Mouse (Mus musculus): Measurements from ENCODE around the gene Zdhhc1. TPM values are rescaled to one million over a fixed set of nuclear protein-coding genes. Genes with fewer than 3 reads are reported as not detected.

Zdhhc1 gene
- polyA plus RNA-seq, 1 experiment from 2014 or later = 33.3 TPM

GRCm38 (mm10) chr8:105454088-105454487, 42.6 kb downstream of the Zdhhc1 start:
- Histone ChIP-seq H3K27me3 (replicated peaks; ENCODE audit: control insufficient read depth, insufficient read depth, low read length) (no peaks in the 10 kb centered on the region), H3K9ac (replicated peaks; ENCODE audit: low read depth, low read length) (no peak overlapping the region), H3K27ac (ENCODE audit: low read length) (no peak overlapping the region), H3K36me3 (ENCODE audit: control insufficient read depth, insufficient read depth) (no peaks in the 10 kb centered on the region), H3K4me1 (replicated peaks; ENCODE audit: control insufficient read depth, insufficient read depth, low read length) (peaks cover 9% of the 10 kb centered on the region), H3K4me2 (ENCODE audit: low read length) (no peak overlapping the region), H3K4me3 (replicated peaks; ENCODE audit: low read length) (no peak overlapping the region), H3K9me3 (ENCODE audit: control insufficient read depth, low read length) (no peaks in the 10 kb centered on the region)
- no peak for ATAC-seq
- WGBS = 61% methylated on average over 5 of the region's 5 CpGs

- Histone ChIP-seq H3K9ac (replicated peaks; ENCODE audit: low read depth, low read length) (no peak overlapping the region), H3K4me3 (replicated peaks; ENCODE audit: low read length) (no peak overlapping the region), H3K27ac (ENCODE audit: low read length) (no peak overlapping the region), H3K36me3 (ENCODE audit: control insufficient read depth, insufficient read depth) (no peaks in the 10 kb centered on the region), H3K27me3 (replicated peaks; ENCODE audit: control insufficient read depth, insufficient read depth, low read length) (no peaks in the 10 kb centered on the region), H3K9me3 (ENCODE audit: control insufficient read depth, low read length) (no peaks in the 10 kb centered on the region), H3K4me1 (replicated peaks; ENCODE audit: control insufficient read depth, insufficient read depth, low read length) (peaks cover 9% of the 10 kb centered on the region), H3K4me2 (ENCODE audit: low read length) (no peak overlapping the region)
- 83% methylated on average over 5 of the region's 5 CpGs for WGBS
- no peak for ATAC-seq
Measured at GRCm38 (mm10) chr8:105453296-105453695, 43.4 kb downstream of the Zdhhc1 start.

GRCm38 (mm10) chr8:105451903-105452603, 44.6 kb downstream of the Zdhhc1 start:
- H3K9ac ChIP-seq (replicated peaks; ENCODE audit: low read depth, low read length) = no peak overlapping the region
- no peak overlapping the region for H3K4me3 ChIP-seq (replicated peaks; ENCODE audit: low read length)
- 43% methylated on average over 15 of the region's 15 CpGs for WGBS
- H3K9me3 ChIP-seq (ENCODE audit: control insufficient read depth, low read length) = no peaks in the 10 kb centered on the region
- no peaks in the 10 kb centered on the region for H3K36me3 ChIP-seq (ENCODE audit: control insufficient read depth, insufficient read depth)
- no peaks in the 10 kb centered on the region for H3K27me3 ChIP-seq (replicated peaks; ENCODE audit: control insufficient read depth, insufficient read depth, low read length)
- ATAC-seq = no peak
- peaks cover 9% of the 10 kb centered on the region for H3K4me1 ChIP-seq (replicated peaks; ENCODE audit: control insufficient read depth, insufficient read depth, low read length)
- no peak overlapping the region for H3K4me2 ChIP-seq (ENCODE audit: low read length)
- H3K27ac ChIP-seq (ENCODE audit: low read length) = no peak overlapping the region

- Histone ChIP-seq H3K36me3 (ENCODE audit: control insufficient read depth, insufficient read depth) (no peaks in the 10 kb centered on the region), H3K4me3 (replicated peaks; ENCODE audit: low read length) (no peak overlapping the region), H3K9ac (replicated peaks; ENCODE audit: low read depth, low read length) (no peak overlapping the region), H3K9me3 (ENCODE audit: control insufficient read depth, low read length) (no peaks in the 10 kb centered on the region), H3K4me1 (replicated peaks; ENCODE audit: control insufficient read depth, insufficient read depth, low read length) (peaks cover 12% of the 10 kb centered on the region), H3K27me3 (replicated peaks; ENCODE audit: control insufficient read depth, insufficient read depth, low read length) (no peaks in the 10 kb centered on the region), H3K4me2 (ENCODE audit: low read length) (no peak overlapping the region), H3K27ac (ENCODE audit: low read length) (no peak overlapping the region)
- WGBS = 18% methylated on average over 1 of the region's 1 CpGs
- no peak for ATAC-seq
Measured at GRCm38 (mm10) chr8:105450977-105451376, 45.7 kb downstream of the Zdhhc1 start.

- no peak for ATAC-seq
- no peak overlapping the region for H3K27ac ChIP-seq (ENCODE audit: low read length)
- H3K27me3 ChIP-seq (replicated peaks; ENCODE audit: control insufficient read depth, insufficient read depth, low read length) = no peaks in the 10 kb centered on the region
- no peaks in the 10 kb centered on the region for H3K9me3 ChIP-seq (ENCODE audit: control insufficient read depth, low read length)
- peaks cover 18% of the 10 kb centered on the region for H3K4me1 ChIP-seq (replicated peaks; ENCODE audit: control insufficient read depth, insufficient read depth, low read length)
- 90% methylated on average over 5 of the region's 5 CpGs for WGBS
- H3K4me3 ChIP-seq (replicated peaks; ENCODE audit: low read length) = no peak overlapping the region
- no peaks in the 10 kb centered on the region for H3K36me3 ChIP-seq (ENCODE audit: control insufficient read depth, insufficient read depth)
- no peak overlapping the region for H3K9ac ChIP-seq (replicated peaks; ENCODE audit: low read depth, low read length)
- no peak overlapping the region for H3K4me2 ChIP-seq (ENCODE audit: low read length)
Measured at GRCm38 (mm10) chr8:105448596-105448995, 48.1 kb downstream of the Zdhhc1 start.

- H3K4me1 ChIP-seq (replicated peaks; ENCODE audit: control insufficient read depth, insufficient read depth, low read length) = peaks cover 18% of the 10 kb centered on the region
- no peak overlapping the region for H3K9ac ChIP-seq (replicated peaks; ENCODE audit: low read depth, low read length)
- no peak overlapping the region for H3K27ac ChIP-seq (ENCODE audit: low read length)
- H3K4me3 ChIP-seq (replicated peaks; ENCODE audit: low read length) = no peak overlapping the region
- no peaks in the 10 kb centered on the region for H3K27me3 ChIP-seq (replicated peaks; ENCODE audit: control insufficient read depth, insufficient read depth, low read length)
- ATAC-seq = no peak
- no peak overlapping the region for H3K4me2 ChIP-seq (ENCODE audit: low read length)
- H3K9me3 ChIP-seq (ENCODE audit: control insufficient read depth, low read length) = no peaks in the 10 kb centered on the region
- WGBS = 95% methylated on average over 3 of the region's 3 CpGs
- H3K36me3 ChIP-seq (ENCODE audit: control insufficient read depth, insufficient read depth) = no peaks in the 10 kb centered on the region
Measured at GRCm38 (mm10) chr8:105448188-105448587, 48.5 kb downstream of the Zdhhc1 start.

- no peak for ATAC-seq
- no peaks in the 10 kb centered on the region for H3K9me3 ChIP-seq (ENCODE audit: control insufficient read depth, low read length)
- no peaks in the 10 kb centered on the region for H3K36me3 ChIP-seq (ENCODE audit: control insufficient read depth, insufficient read depth)
- H3K27ac ChIP-seq (ENCODE audit: low read length) = no peak overlapping the region
- H3K4me2 ChIP-seq (ENCODE audit: low read length) = peak overlapping the region; percentile 34
- peaks cover 9% of the 10 kb centered on the region for H3K4me1 ChIP-seq (replicated peaks; ENCODE audit: control insufficient read depth, insufficient read depth, low read length)
- WGBS = 8% methylated on average over 4 of the region's 4 CpGs
- no peak overlapping the region for H3K4me3 ChIP-seq (replicated peaks; ENCODE audit: low read length)
- H3K9ac ChIP-seq (replicated peaks; ENCODE audit: low read depth, low read length) = no peak overlapping the region
- H3K27me3 ChIP-seq (replicated peaks; ENCODE audit: control insufficient read depth, insufficient read depth, low read length) = no peaks in the 10 kb centered on the region
Measured at GRCm38 (mm10) chr8:105446127-105446552, 50.6 kb downstream of the Zdhhc1 start.

- no peaks in the 10 kb centered on the region for H3K36me3 ChIP-seq (ENCODE audit: control insufficient read depth, insufficient read depth)
- peak; percentile 63 for ATAC-seq
- no peak overlapping the region for H3K27ac ChIP-seq (ENCODE audit: low read length)
- H3K9me3 ChIP-seq (ENCODE audit: control insufficient read depth, low read length) = no peaks in the 10 kb centered on the region
- no peak overlapping the region for H3K9ac ChIP-seq (replicated peaks; ENCODE audit: low read depth, low read length)
- H3K4me1 ChIP-seq (replicated peaks; ENCODE audit: control insufficient read depth, insufficient read depth, low read length) = peaks cover 9% of the 10 kb centered on the region
- no peaks in the 10 kb centered on the region for H3K27me3 ChIP-seq (replicated peaks; ENCODE audit: control insufficient read depth, insufficient read depth, low read length)
- H3K4me3 ChIP-seq (replicated peaks; ENCODE audit: low read length) = no peak overlapping the region
- 17% methylated on average over 11 of the region's 11 CpGs for WGBS
- H3K4me2 ChIP-seq (ENCODE audit: low read length) = peak overlapping the region; percentile 34
Measured at GRCm38 (mm10) chr8:105445296-105446126, 51.2 kb downstream of the Zdhhc1 start.

- WGBS = 77% methylated on average over 5 of the region's 5 CpGs
- no peaks in the 10 kb centered on the region for H3K27me3 ChIP-seq (replicated peaks; ENCODE audit: control insufficient read depth, insufficient read depth, low read length)
- ATAC-seq = no peak
- H3K4me3 ChIP-seq (replicated peaks; ENCODE audit: low read length) = no peak overlapping the region
- H3K4me1 ChIP-seq (replicated peaks; ENCODE audit: control insufficient read depth, insufficient read depth, low read length) = peaks cover 9% of the 10 kb centered on the region
- no peaks in the 10 kb centered on the region for H3K9me3 ChIP-seq (ENCODE audit: control insufficient read depth, low read length)
- H3K9ac ChIP-seq (replicated peaks; ENCODE audit: low read depth, low read length) = no peak overlapping the region
- no peaks in the 10 kb centered on the region for H3K36me3 ChIP-seq (ENCODE audit: control insufficient read depth, insufficient read depth)
- no peak overlapping the region for H3K27ac ChIP-seq (ENCODE audit: low read length)
- no peak overlapping the region for H3K4me2 ChIP-seq (ENCODE audit: low read length)
Measured at GRCm38 (mm10) chr8:105442661-105443060, 54.0 kb downstream of the Zdhhc1 start.
